Mouse (Mus musculus): ENCODE measurements around the gene Babam2.

- TF ChIP-seq CTCF (IDR thresholded peaks at IDR 0.05; ENCODE audit: extremely low read depth, insufficient read length, insufficient replicate concordance, low read depth, low read length): no peak
- no peak for TF ChIP-seq POLR2A (IDR thresholded peaks at IDR 0.05; ENCODE audit: low read depth, low read length)
Observed at GRCm38 (mm10) chr5:31920890-31921289, 223.4 kb downstream of the Babam2 start.

All from small intestine, adult 2 months (tissue).